Mouse (Mus musculus): Measurements from ENCODE around the gene Iqgap2.

- TF ChIP-seq POLR2A (IDR thresholded peaks at IDR 0.05; ENCODE audit: borderline replicate concordance, extremely low read depth, low read depth, low read length), result no peak
- no peak for TF ChIP-seq CTCF (IDR thresholded peaks at IDR 0.05; ENCODE audit: insufficient read depth, low read length)
Measured at GRCm38 (mm10) chr13:95671108-95671897, 220.4 kb downstream of the Iqgap2 start.
